28 mouse cellular contexts compared by ENCODE assay signal in genomic region chr17:6853641-6854040, GRCm38 (mm10).
"Had no signal": no experiment of that assay in that cellular context is flagged by ENCODE, and none has a peak within 500 bp of the region (broad histone marks: within the 10 kb centered on the region; RNA-seq: fewer than 3 reads in every experiment).

No protein-coding gene starts in this region.

- H3K9me3 ChIP-seq: embryonic facial prominence, embryonic 10.5 days; embryonic facial prominence, embryonic 12.5 days; embryonic facial prominence, embryonic 15.5 days; forebrain, embryonic 10.5 days; forebrain, embryonic 12.5 days; forebrain, embryonic 13.5 days; forebrain, embryonic 15.5 days had no signal

- H3K9ac ChIP-seq: embryonic facial prominence, embryonic 12.5 days; embryonic facial prominence, embryonic 13.5 days; embryonic facial prominence, embryonic 15.5 days; forebrain, embryonic 12.5 days; forebrain, embryonic 13.5 days; forebrain, embryonic 15.5 days; forebrain, postnatal 0 days had no signal

- ATAC-seq: forebrain, embryonic 13.5 days; forebrain, embryonic 14.5 days; forebrain, embryonic 15.5 days; forebrain, embryonic 16.5 days; forebrain, postnatal 0 days had no signal

- H3K4me2 ChIP-seq: embryonic facial prominence, embryonic 12.5 days; embryonic facial prominence, embryonic 13.5 days; embryonic facial prominence, embryonic 15.5 days; forebrain, embryonic 12.5 days; forebrain, embryonic 13.5 days; forebrain, embryonic 15.5 days had no signal

- H3K27ac ChIP-seq: embryonic facial prominence, embryonic 10.5 days; embryonic facial prominence, embryonic 12.5 days; embryonic facial prominence, embryonic 13.5 days; embryonic facial prominence, embryonic 15.5 days; forebrain, embryonic 10.5 days; forebrain, embryonic 12.5 days; forebrain, embryonic 13.5 days; forebrain, embryonic 15.5 days; gastrocnemius, adult 2 months; heart, adult 2 months had no signal

- H3K4me3 ChIP-seq: embryonic facial prominence, embryonic 10.5 days; embryonic facial prominence, embryonic 12.5 days; embryonic facial prominence, embryonic 13.5 days; embryonic facial prominence, embryonic 15.5 days; erythroblast, embryonic 14.5 days; forebrain, embryonic 10.5 days; forebrain, embryonic 12.5 days; forebrain, embryonic 13.5 days; forebrain, embryonic 15.5 days; gastrocnemius, adult 2 months; heart, adult 2 months had no signal

- H3K36me3 ChIP-seq: embryonic facial prominence, embryonic 10.5 days; embryonic facial prominence, embryonic 12.5 days; embryonic facial prominence, embryonic 13.5 days; embryonic facial prominence, embryonic 15.5 days; forebrain, embryonic 10.5 days; forebrain, embryonic 12.5 days; forebrain, embryonic 15.5 days had no signal

- DNase-seq: cerebellum, adult 2 months; cerebellum, adult 8-10 months; cerebellum, adult 9-10 months; cerebellum, adult 9-11 months; cerebellum, postnatal 10 days; cerebellum, postnatal 14 days; cerebellum, postnatal 25 days; cerebellum, postnatal 36 days; embryo, embryonic 11 days; forebrain, postnatal 0 days; gastrocnemius, adult 2 months; gastrocnemius, postnatal 10 days; gastrocnemius, postnatal 14 days; gastrocnemius, postnatal 25 days; gastrocnemius, postnatal 36 days; heart, adult 18-20 months; heart, adult 2 months had no signal

- H3K4me1 ChIP-seq: embryonic facial prominence, embryonic 12.5 days; embryonic facial prominence, embryonic 13.5 days; embryonic facial prominence, embryonic 15.5 days; forebrain, embryonic 12.5 days had no signal

- H3K27me3 ChIP-seq: embryonic facial prominence, embryonic 12.5 days; embryonic facial prominence, embryonic 13.5 days; embryonic facial prominence, embryonic 15.5 days; forebrain, embryonic 12.5 days; forebrain, embryonic 13.5 days; forebrain, embryonic 15.5 days had no signal
